Mouse (Mus musculus) lung, postnatal 0 days (tissue): ENCODE results near the gene Nucb1.

ENCODE experiments used
- CTCF ChIP-seq: IDR thresholded peaks from 2 replicates; pipeline ENCODE4 v1.5.1; 2016; ENCODE audit warnings: antibody characterized with exemption, mild to moderate bottlenecking
- EP300 ChIP-seq: IDR thresholded peaks from 2 replicates; pipeline ENCODE4 v1.6.1; 2016; ENCODE audit warnings: antibody characterized with exemption, mild to moderate bottlenecking, control low read depth

DNA sequence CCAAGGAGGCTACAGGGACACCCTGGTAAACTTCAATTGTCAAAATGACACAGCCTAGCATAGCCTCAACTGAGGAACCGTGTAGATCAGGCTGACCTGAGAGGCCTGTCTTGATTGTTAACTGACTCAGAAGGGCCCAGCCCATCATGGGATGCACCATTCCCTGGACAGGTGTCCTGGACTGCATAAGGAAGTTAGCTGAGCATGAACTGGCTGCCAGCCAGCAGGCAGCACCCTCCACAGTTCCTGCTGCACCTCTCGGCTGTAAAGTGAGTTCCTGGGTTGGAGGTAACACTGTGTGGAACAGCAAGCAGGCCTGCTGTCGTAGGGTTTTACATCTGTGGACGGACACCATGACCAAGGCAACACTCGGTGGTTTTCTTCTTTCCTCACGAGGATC is 2.6 kb downstream of the Nucb1 start:
- TF ChIP-seq CTCF: no peak
- TF ChIP-seq EP300: no peak
